Mouse (Mus musculus): ENCODE data around the gene Fam243. TPM values are rescaled to one million over a fixed set of nuclear protein-coding genes. Genes with fewer than 3 reads are reported as not detected.

Gene Fam243
- polyA plus RNA-seq, 1 experiment = not detected

DNA sequence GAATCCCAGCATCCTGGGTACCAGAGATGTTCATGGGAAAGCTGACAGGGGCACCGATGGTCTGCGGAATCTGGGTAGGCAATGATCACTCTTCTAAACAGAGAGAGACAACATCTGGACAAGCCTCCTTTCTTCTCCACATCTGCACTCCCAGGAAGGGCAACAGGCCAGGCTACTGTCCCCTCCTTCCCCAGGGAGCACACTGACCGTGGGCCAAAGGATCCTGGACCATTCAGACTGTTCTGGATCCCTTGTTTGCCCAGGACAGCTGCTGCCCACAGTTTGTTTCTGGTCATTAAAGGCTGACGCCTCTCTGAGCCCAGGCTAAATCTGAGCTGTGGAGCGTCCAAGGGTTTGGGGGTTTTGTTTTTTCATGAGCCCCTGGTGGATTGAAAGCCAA, 38.6 kb downstream of the Fam243 start:
- no peak for TF ChIP-seq POLR2A (IDR thresholded peaks at IDR 0.05; ENCODE audit: borderline replicate concordance, low read depth, low read length)
- no peak for TF ChIP-seq CTCF (IDR thresholded peaks at IDR 0.05; ENCODE audit: low read depth, low read length)
- H3K4me1 ChIP-seq (ENCODE audit: control insufficient read depth, insufficient read depth, low read length) = no peaks in the 10 kb centered on the region
- no peak overlapping the region for H3K4me3 ChIP-seq (ENCODE audit: insufficient read depth, low read length)
- no peak overlapping the region for H3K27ac ChIP-seq (ENCODE audit: insufficient read depth, low read depth, low read length)

DNA sequence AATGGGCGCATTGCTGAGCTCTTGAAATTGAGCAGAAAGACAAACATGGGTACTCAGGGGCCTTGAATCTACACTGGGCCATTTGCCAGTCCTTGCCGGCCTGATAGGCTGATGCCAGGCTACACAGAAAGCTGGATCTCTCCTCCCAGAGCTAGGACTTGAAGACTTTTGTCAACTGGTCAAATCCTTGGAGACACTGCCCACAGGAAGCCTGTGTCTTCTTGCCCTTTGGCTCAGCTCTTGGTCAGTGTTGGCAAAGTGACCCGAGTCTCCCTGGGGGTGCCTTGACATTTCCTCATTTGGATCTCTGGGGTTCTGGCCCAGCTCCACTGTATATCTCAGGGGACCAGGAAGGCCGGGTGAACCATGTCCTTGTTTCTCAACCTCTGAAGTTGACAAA, 45.7 kb downstream of the Fam243 start:
- Histone ChIP-seq H3K4me1 (ENCODE audit: control insufficient read depth, insufficient read depth, low read length) (no peaks in the 10 kb centered on the region), H3K27ac (ENCODE audit: insufficient read depth, low read depth, low read length) (no peak overlapping the region), H3K4me3 (ENCODE audit: insufficient read depth, low read length) (no peak overlapping the region)

DNA sequence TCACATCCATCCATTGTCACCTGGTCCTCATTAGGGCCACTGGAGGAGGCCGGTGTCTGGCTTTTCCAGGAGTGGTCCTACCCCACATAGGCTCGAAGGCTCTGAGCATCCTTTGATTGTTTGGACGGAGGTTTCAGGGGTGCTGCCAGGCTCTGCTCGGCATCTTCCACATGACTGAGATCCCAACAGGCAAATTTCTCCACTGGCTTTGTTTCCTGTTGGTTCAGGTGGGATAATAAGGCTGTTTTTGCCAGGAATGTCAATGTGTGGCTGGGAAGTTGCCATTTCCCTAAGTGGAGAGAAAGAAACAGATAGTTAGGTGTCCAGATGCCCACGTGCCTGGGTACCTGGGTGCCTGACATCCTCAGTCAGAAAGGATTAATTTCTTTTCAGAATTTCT, 46.7 kb downstream of the Fam243 start:
- H3K27ac ChIP-seq (ENCODE audit: insufficient read depth, low read depth, low read length) = no peak overlapping the region
- H3K4me1 ChIP-seq (ENCODE audit: control insufficient read depth, insufficient read depth, low read length) = no peaks in the 10 kb centered on the region
- no peak overlapping the region for H3K4me3 ChIP-seq (ENCODE audit: insufficient read depth, low read length)
- TF ChIP-seq CTCF (IDR thresholded peaks at IDR 0.05; ENCODE audit: low read depth, low read length) = no peak
- TF ChIP-seq POLR2A (IDR thresholded peaks at IDR 0.05; ENCODE audit: borderline replicate concordance, low read depth, low read length) = no peak

More for the DNA sequence above, 45.7 kb downstream of the Fam243 start:
- TF ChIP-seq POLR2A (IDR thresholded peaks at IDR 0.05; ENCODE audit: borderline replicate concordance, low read depth, low read length) (no peak), CTCF (IDR thresholded peaks at IDR 0.05; ENCODE audit: low read depth, low read length) (no peak)

Other genes with a start within 250 kb of the Fam243 start
- gene Kcne2, start 29.1 kb downstream of the Fam243 start, polyA plus RNA-seq (2012; ENCODE audit: insufficient read depth, insufficient read length, missing spikeins) = not detected in 2 replicates
- 68.3 and 95.1 TPM in 2 replicates for gene Smim11, start 20.2 kb downstream of the Fam243 start, polyA plus RNA-seq (2012; ENCODE audit: insufficient read depth, insufficient read length, missing spikeins)
- gene Kcne1, start 38.0 kb upstream of the Fam243 start, polyA plus RNA-seq (2012; ENCODE audit: insufficient read depth, insufficient read length, missing spikeins) = not detected in 2 replicates
- gene Rcan1, start 149.4 kb upstream of the Fam243 start, polyA plus RNA-seq (2012; ENCODE audit: insufficient read depth, insufficient read length, missing spikeins) = 13.9 and 15.8 TPM in 2 replicates
- not detected in 2 replicates for gene Clic6, start 164.3 kb upstream of the Fam243 start, polyA plus RNA-seq (2012; ENCODE audit: insufficient read depth, insufficient read length, missing spikeins)

All from bone marrow macrophage, adult 2 months (primary cell).